In the genomic region with DNA sequence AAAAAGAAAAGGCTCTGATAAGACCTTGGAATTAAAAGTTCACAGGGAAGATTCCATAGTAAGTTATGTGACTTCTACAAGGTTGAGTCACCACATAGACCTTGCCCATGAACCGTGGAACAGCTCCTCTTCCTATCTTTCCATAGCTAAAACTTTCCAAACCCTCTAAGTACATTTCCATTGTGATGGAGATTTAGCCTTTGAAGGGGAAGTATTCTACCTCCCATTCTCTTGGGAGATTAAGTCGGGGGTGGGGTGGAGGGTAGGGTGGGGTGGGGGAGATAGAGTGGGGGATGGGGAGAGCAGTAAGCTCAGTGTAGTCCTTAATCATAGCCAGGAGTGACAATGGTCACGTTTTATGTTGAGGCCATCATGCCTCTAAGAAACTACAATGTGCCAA, we compare ENCODE assay signal across 21 mouse cellular contexts. TPM values are rescaled to one million over a fixed set of nuclear protein-coding genes. Genes with fewer than 3 reads are reported as not detected.
DNase-seq lines count a peak whose midpoint lies in the region; TF ChIP-seq lines count a peak whose summit lies in the region.
"Had no signal": no experiment of that assay in that cellular context is flagged by ENCODE, and none has a peak within 500 bp of the region (broad histone marks: within the 10 kb centered on the region; RNA-seq: fewer than 3 reads in every experiment).

No protein-coding gene starts in this region.

- WGBS in heart, embryonic 10.5 days: 42% methylated on average over 3 of the region's 3 CpGs

- H3K9ac ChIP-seq in ES-E14 (ENCODE audit: insufficient read depth, low read depth, low read length, poor library complexity, severe bottlenecking): no peak overlapping the region
- H3K9ac ChIP-seq: embryonic facial prominence, embryonic 12.5 days; forebrain, embryonic 13.5 days; forebrain, embryonic 15.5 days; forebrain, postnatal 0 days had no signal

- H3K4me1 ChIP-seq in E14TG2a.4 (replicated peaks; ENCODE audit: low read depth, low read length) (peaks cover 55% of the 10 kb centered on the region), ES-E14 (ENCODE audit: control insufficient read depth in 2 of 2, insufficient read depth in 2 of 2, low read length in 2 of 2, poor library complexity in 1 of 2) (peaks cover 14 to 18% of the 10 kb centered on the region in 2 experiments)
- H3K4me1 ChIP-seq in heart, embryonic 10.5 days: peaks cover 23% of the 10 kb centered on the region

- H3K27ac ChIP-seq in ES-E14 (ENCODE audit: insufficient read depth, low read depth, low read length, poor library complexity, severe bottlenecking): no peak overlapping the region; the same call in 1 of the 2 replicates
- no peak overlapping the region for H3K27ac ChIP-seq in heart, embryonic 10.5 days
- H3K27ac ChIP-seq: embryonic facial prominence, embryonic 10.5 days; embryonic facial prominence, embryonic 12.5 days; forebrain, embryonic 13.5 days; forebrain, embryonic 15.5 days had no signal

- in situ Hi-C loops in ES-E14 (cut with MboI; ENCODE audit: low sequenced_read_pairs in 2 of 2, unreplicated experiment in 2 of 2): loop anchor here in 1 of 2 experiments (10.0 kb wide), 2 partner anchors 85 to 145 kb away; no protein-coding TSS in a partner anchor

- H3K27me3 ChIP-seq in E14TG2a.4 (ENCODE audit: insufficient read depth, low read length): no peaks in the 10 kb centered on the region
- 0 out of 2 replicates have a peak, but pooled peaks cover 8% of the 10 kb centered on the region for H3K27me3 ChIP-seq in heart, embryonic 10.5 days (ENCODE audit: insufficient read depth, poor library complexity, severe bottlenecking)
- H3K27me3 ChIP-seq: embryonic facial prominence, embryonic 12.5 days; forebrain, embryonic 15.5 days; Patski had no signal

- H3K36me3 ChIP-seq in E14TG2a.4 (ENCODE audit: insufficient read depth, low read length): no peaks in the 10 kb centered on the region
- no peaks in the 10 kb centered on the region for H3K36me3 ChIP-seq in ES-E14 (ENCODE audit: control insufficient read depth, insufficient read depth, low read length, poor library complexity, severe bottlenecking)
- H3K36me3 ChIP-seq in heart, embryonic 10.5 days: no peaks in the 10 kb centered on the region
- H3K36me3 ChIP-seq: embryonic facial prominence, embryonic 10.5 days; embryonic facial prominence, embryonic 12.5 days; forebrain, embryonic 15.5 days; G1E had no signal

- H3K4me3 ChIP-seq in E14TG2a.4 (replicated peaks; ENCODE audit: low read length): peak overlapping the region; percentile 1; the same call in 1 of the 2 replicates
- no peak overlapping the region for H3K4me3 ChIP-seq in ES-E14 (ENCODE audit: insufficient read depth in 1 of 2, low read depth in 1 of 2, low read length in 2 of 2, poor library complexity in 1 of 2, severe bottlenecking in 1 of 2)
- H3K4me3 ChIP-seq in heart, embryonic 10.5 days: no peak overlapping the region
- H3K4me3 ChIP-seq: embryonic facial prominence, embryonic 10.5 days; embryonic facial prominence, embryonic 12.5 days; forebrain, embryonic 13.5 days; forebrain, embryonic 15.5 days had no signal

- DNase-seq in ES-E14 (ENCODE audit: low read depth, low spot score) (peak; percentile 71), ZHBTc4 (ENCODE audit: low read depth, low spot score) (peak; percentile 89)
- DNase-seq in cerebellum, postnatal 14 days: no peak
- DNase-seq in heart, embryonic 10.5 days (ENCODE audit: low spot score): no peak
- DNase-seq: adrenal gland, postnatal 10 days; adrenal gland, postnatal 25 days; B cell, adult 2 months; cerebellum, adult 11 months; cerebellum, adult 18-20 months; cerebellum, adult 8-10 months; cerebellum, adult 9-11 months; cerebellum, postnatal 25 days; forebrain, postnatal 0 days had no signal

- H3K9me3 ChIP-seq in E14TG2a.4 (ENCODE audit: low read length): no peaks in the 10 kb centered on the region
- H3K9me3 ChIP-seq in ES-E14 (ENCODE audit: control insufficient read depth, insufficient read depth, low read depth, low read length): no peaks in the 10 kb centered on the region
- H3K9me3 ChIP-seq in heart, embryonic 10.5 days: no peaks in the 10 kb centered on the region
- H3K9me3 ChIP-seq: embryonic facial prominence, embryonic 10.5 days; embryonic facial prominence, embryonic 12.5 days; forebrain, embryonic 13.5 days; forebrain, embryonic 15.5 days; G1E had no signal

- no peak for TF ChIP-seq CTCF in E14TG2a.4 (conservative IDR thresholded peaks at IDR 0.05; ENCODE audit: low read length)

TF ChIP-seq in ES-E14, 5 proteins besides CTCF, POLR2A, EP300 and RAD21:
- TF ChIP-seq ZNF384 (IDR thresholded peaks at IDR 0.05; ENCODE audit: low read depth, low read length) (no peak), CHD2 (IDR thresholded peaks at IDR 0.05; ENCODE audit: low read depth, low read length) (no peak), MAFK (IDR thresholded peaks at IDR 0.05; ENCODE audit: insufficient read depth, low read depth, low read length) (no peak), ZC3H11A (IDR thresholded peaks at IDR 0.05; ENCODE audit: borderline replicate concordance, low read depth, low read length) (no peak), HCFC1 (IDR thresholded peaks at IDR 0.05; ENCODE audit: borderline replicate concordance, insufficient read depth, low read length) (no peak)

RNA-seq across cellular contexts. Expression of a gene that starts 3.5 kb away (rescaled TPM):
- 6.0 and 9.4 TPM in 2 replicates for total RNA-seq in ES-E14 (2012; rRNA removed)
- polyA plus RNA-seq in heart, embryonic 10.5 days (2016; fragmentation: Nextera tagmentation; extraction: Ambion mirVana): 8.1 and 9.2 TPM in 2 replicates
- polyA plus RNA-seq: activated CD4-positive, CD25-positive, alpha-beta regulatory T cell, adult 4 months; G1E had no signal

RNA-seq across cellular contexts. Expression of a gene that starts 44.2 kb away (rescaled TPM):
- 3.9 and 13.4 TPM in 2 replicates for total RNA-seq in ES-E14 (2012; rRNA removed)
- 26.1 and 39.1 TPM in 2 replicates for polyA plus RNA-seq in heart, embryonic 10.5 days (2016; fragmentation: Nextera tagmentation; extraction: Ambion mirVana)
- polyA plus RNA-seq: activated CD4-positive, CD25-positive, alpha-beta regulatory T cell, adult 4 months had no signal

Comparison
In these comparisons a context has a peak if more than half of its experiments do, and no peak if none do; other contexts are left out.
1. DNase-seq: peak in ES-E14 (single experiment) and ZHBTc4 (single experiment); none in cerebellum, postnatal 14 days (0 of 2) and heart, embryonic 10.5 days (single experiment).